Comparison of ENCODE assay signal across 15 mouse cellular contexts in the genomic region with DNA sequence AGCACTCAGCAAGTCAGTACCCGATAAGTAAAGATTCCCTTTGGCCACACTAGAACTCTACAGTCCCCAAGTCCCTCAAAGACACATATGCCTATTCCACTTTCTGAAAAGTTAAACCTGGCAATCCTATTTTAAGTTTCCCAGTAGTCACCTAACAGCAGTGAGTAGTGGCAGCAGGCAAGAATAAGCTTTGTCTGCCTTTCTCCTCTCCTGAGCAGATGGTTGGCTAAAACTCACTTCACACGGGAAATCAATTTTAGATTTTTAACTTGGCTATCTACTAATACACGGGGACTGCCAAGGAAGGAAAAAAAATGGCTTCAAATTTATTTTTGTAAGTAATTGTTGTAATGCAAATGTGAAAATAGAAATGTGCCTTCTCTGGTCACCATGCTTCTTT.
"Had no signal": no experiment of that assay in that cellular context is flagged by ENCODE, and none has a peak within 500 bp of the region (broad histone marks: within the 10 kb centered on the region; RNA-seq: fewer than 3 reads in every experiment).

No protein-coding gene starts in this region.

- H3K4me1 ChIP-seq: megakaryocyte, embryonic 14.5 days; midbrain, embryonic 12.5 days; midbrain, embryonic 15.5 days; neural tube, embryonic 12.5 days; stomach, embryonic 15.5 days had no signal

- H3K36me3 ChIP-seq: midbrain, embryonic 12.5 days; midbrain, embryonic 15.5 days; neural tube, embryonic 12.5 days; stomach, embryonic 15.5 days had no signal

- H3K27ac ChIP-seq: macrophage; midbrain, embryonic 12.5 days; midbrain, embryonic 15.5 days; neural tube, embryonic 12.5 days; stomach, embryonic 15.5 days; stomach, postnatal 0 days had no signal

- H3K27me3 ChIP-seq: megakaryocyte, embryonic 14.5 days; midbrain, embryonic 12.5 days; midbrain, embryonic 15.5 days; neural tube, embryonic 12.5 days; stomach, embryonic 15.5 days had no signal

- H3K9ac ChIP-seq: lung, embryonic 14.5 days; midbrain, embryonic 12.5 days; midbrain, embryonic 15.5 days; neural tube, embryonic 12.5 days; stomach, embryonic 15.5 days had no signal

- ATAC-seq: midbrain, embryonic 15.5 days had no signal

- DNase-seq: lung, adult 18-20 months; lung, embryonic 14.5 days; lung, postnatal 14 days; lung, postnatal 36 days; right cerebral cortex, postnatal 14 days; thymus, adult 18-20 months; thymus, postnatal 14 days; thymus, postnatal 36 days had no signal

- H3K4me2 ChIP-seq: lung, embryonic 14.5 days; midbrain, embryonic 12.5 days; midbrain, embryonic 15.5 days; neural tube, embryonic 12.5 days; stomach, embryonic 15.5 days had no signal

- H3K4me3 ChIP-seq: megakaryocyte, embryonic 14.5 days; midbrain, embryonic 12.5 days; midbrain, embryonic 15.5 days; neural tube, embryonic 12.5 days; stomach, embryonic 15.5 days had no signal

- H3K9me3 ChIP-seq: megakaryocyte, embryonic 14.5 days; midbrain, embryonic 12.5 days; midbrain, embryonic 15.5 days; neural tube, embryonic 12.5 days; stomach, embryonic 15.5 days had no signal
